Mouse (Mus musculus) brain, adult 2 months (tissue): ENCODE measurements around the gene Rgs9.

Source experiments
- DNase-seq: peaks from one replicate; pipeline ENCODE4 v3.0.0; 2011; ENCODE audit warnings: low read depth, low spot score

Rgs9 gene

GRCm38 (mm10) chr11:109175376-109175969, 122.5 kb downstream of the Rgs9 start:
- no peak for DNase-seq
